Mouse (Mus musculus): Measurements from ENCODE around the gene Ccm2l. TPM values are rescaled to one million over a fixed set of nuclear protein-coding genes. Genes with fewer than 3 reads are reported as not detected.
A peak's percentile ranks its signal among the peaks of the same experiment; 100 is the strongest.

Gene Ccm2l
- polyA plus RNA-seq, 1 experiment from 2014 or later = 2.5 TPM

DNA sequence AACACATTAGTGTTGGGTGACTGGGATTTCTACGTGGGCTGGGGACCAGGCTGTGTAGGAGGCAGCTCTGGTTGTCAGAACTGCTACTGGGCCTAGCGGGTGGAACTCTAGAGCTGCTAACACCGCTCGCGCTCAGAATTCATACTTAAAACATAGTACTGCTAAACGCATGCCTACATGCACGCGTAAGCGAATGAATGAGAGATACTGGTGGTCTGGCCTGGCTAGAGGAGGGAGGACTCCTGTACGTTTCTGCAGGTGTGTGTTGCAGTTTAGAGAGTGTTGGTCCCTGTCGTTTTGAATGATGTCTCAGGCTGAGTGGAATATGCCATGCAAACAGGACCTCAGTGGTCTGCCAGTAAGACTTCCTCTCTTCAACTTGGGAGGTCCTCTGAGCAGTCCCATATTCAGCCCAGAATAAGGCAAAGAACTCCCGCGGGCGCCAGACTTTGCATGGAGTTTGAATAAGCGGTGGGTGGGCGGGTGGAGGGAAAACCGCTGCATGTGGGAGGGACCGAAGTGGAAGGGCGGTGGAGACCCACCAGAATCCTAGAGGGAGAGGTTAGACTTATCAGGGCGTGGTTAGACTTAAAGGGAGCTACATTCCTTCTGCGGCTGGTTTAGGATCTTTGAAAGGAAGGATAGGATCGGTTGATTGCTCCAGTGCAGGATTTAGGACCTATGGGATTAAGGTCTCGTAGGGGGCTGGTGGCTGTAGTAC, 41.5 kb downstream of the Ccm2l start:
- ATAC-seq (ENCODE audit: insufficient number of reproducible peaks, insufficient read depth, low FRiP score, low TSS enrichment, low read depth) = no peak; the same call in 1 of the 2 replicates
- H3K9ac ChIP-seq (replicated peaks) = no peak overlapping the region
- H3K27me3 ChIP-seq = peaks cover 75% of the 10 kb centered on the region
- H3K4me1 ChIP-seq (replicated peaks) = peaks cover 18% of the 10 kb centered on the region
- peak overlapping the region; percentile 46; the same call in 1 of the 2 replicates for H3K4me3 ChIP-seq (replicated peaks)
- no peaks in the 10 kb centered on the region for H3K9me3 ChIP-seq
- 34% methylated on average over 23 of the region's 23 CpGs for WGBS
- no peaks in the 10 kb centered on the region for H3K36me3 ChIP-seq
- peak overlapping the region; percentile 71 for H3K4me2 ChIP-seq
- H3K27ac ChIP-seq = no peak overlapping the region

DNA sequence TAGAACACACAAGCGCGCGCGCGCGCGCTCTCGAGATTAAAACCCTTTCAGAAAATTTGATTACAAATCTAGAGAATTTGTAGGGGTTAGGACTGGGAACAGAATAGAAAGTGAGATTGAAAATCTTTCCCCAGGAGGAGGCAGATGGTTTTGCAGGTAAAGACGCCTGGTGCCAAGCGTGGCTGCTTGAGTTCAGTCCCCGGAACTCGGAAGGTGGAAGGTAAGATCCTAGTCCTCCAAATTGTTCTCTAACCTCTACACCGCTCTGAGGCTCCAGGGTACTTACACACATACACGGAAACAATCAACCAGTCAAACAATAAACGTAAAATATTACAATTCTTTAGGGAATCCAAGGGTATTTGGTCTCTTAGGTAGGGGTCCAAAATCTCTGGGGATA, 42.0 kb downstream of the Ccm2l start:
- H3K27me3 ChIP-seq = peaks cover 81% of the 10 kb centered on the region
- peaks cover 18% of the 10 kb centered on the region for H3K4me1 ChIP-seq (replicated peaks)
- ATAC-seq (ENCODE audit: insufficient number of reproducible peaks, insufficient read depth, low FRiP score, low TSS enrichment, low read depth) = no peak
- WGBS = 1% methylated on average over 15 of the region's 15 CpGs
- H3K4me2 ChIP-seq = peak overlapping the region; percentile 71
- H3K4me3 ChIP-seq (replicated peaks) = peak overlapping the region; percentile 46
- no peaks in the 10 kb centered on the region for H3K36me3 ChIP-seq
- H3K9ac ChIP-seq (replicated peaks) = no peak overlapping the region
- no peak overlapping the region for H3K27ac ChIP-seq
- H3K9me3 ChIP-seq = no peaks in the 10 kb centered on the region

- peaks cover 18% of the 10 kb centered on the region for H3K4me1 ChIP-seq (replicated peaks)
- no peak within 1 kb of the TSS for H3K27ac ChIP-seq
- H3K4me3 ChIP-seq (replicated peaks) = peak within 1 kb of the TSS; percentile 46
- ATAC-seq (ENCODE audit: insufficient number of reproducible peaks, insufficient read depth, low FRiP score, low TSS enrichment, low read depth) = 0 out of 2 replicates have a peak, but pooled peaks have one; percentile 28
- 3% methylated on average over 52 of the region's 52 CpGs for WGBS
- no peaks in the 10 kb centered on the region for H3K9me3 ChIP-seq
- H3K27me3 ChIP-seq = peaks cover 86% of the 10 kb centered on the region
- no peaks in the 10 kb centered on the region for H3K36me3 ChIP-seq
- peak within 1 kb of the TSS; percentile 71 for H3K4me2 ChIP-seq
- no peak within 1 kb of the TSS; the same call in 1 of the 2 replicates for H3K9ac ChIP-seq (replicated peaks)
Observed at GRCm38 (mm10) chr2:153108313-153109264, 42.8 kb downstream of the Ccm2l start, which contains the start of gene Hck. Gene Hck (plus strand): TSS chr2:153108468.

GRCm38 (mm10) chr2:153109596-153109995, 43.8 kb downstream of the Ccm2l start:
- 66% methylated on average over 7 of the region's 7 CpGs for WGBS
- no peaks in the 10 kb centered on the region for H3K36me3 ChIP-seq
- no peaks in the 10 kb centered on the region for H3K9me3 ChIP-seq
- H3K4me1 ChIP-seq (replicated peaks) = peaks cover 18% of the 10 kb centered on the region
- H3K9ac ChIP-seq (replicated peaks) = no peak overlapping the region
- no peak overlapping the region for H3K4me3 ChIP-seq (replicated peaks)
- peak overlapping the region; percentile 71; the same call in 1 of the 2 replicates for H3K4me2 ChIP-seq
- ATAC-seq (ENCODE audit: insufficient number of reproducible peaks, insufficient read depth, low FRiP score, low TSS enrichment, low read depth) = no peak
- no peak overlapping the region for H3K27ac ChIP-seq
- H3K27me3 ChIP-seq = peaks cover 84% of the 10 kb centered on the region

DNA sequence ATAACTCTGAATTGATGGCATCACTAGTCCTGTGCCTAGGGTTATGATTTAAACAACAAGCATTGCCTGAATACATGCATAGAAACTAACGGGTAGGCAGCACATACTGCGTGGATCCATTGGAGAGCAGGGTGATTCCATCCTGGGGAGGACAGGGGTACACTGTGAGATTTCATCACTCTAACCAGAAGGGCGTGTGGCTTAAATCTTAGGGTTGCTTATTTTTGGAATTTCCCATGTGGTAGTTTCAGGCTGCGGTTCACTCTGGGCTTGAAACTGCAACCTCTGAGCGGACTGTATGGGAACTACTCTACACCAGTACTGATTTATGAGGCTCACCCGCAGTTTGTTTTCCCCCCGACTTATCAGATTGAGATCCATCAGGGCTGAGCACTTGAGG, 45.5 kb downstream of the Ccm2l start:
- no peaks in the 10 kb centered on the region for H3K36me3 ChIP-seq
- H3K4me3 ChIP-seq (replicated peaks) = no peak overlapping the region
- H3K27ac ChIP-seq = no peak overlapping the region
- H3K9ac ChIP-seq (replicated peaks) = no peak overlapping the region
- ATAC-seq (ENCODE audit: insufficient number of reproducible peaks, insufficient read depth, low FRiP score, low TSS enrichment, low read depth) = no peak
- peaks cover 18% of the 10 kb centered on the region for H3K4me1 ChIP-seq (replicated peaks)
- H3K9me3 ChIP-seq = no peaks in the 10 kb centered on the region
- H3K4me2 ChIP-seq = no peak overlapping the region
- H3K27me3 ChIP-seq = peaks cover 68% of the 10 kb centered on the region
- 85% methylated on average over 7 of the region's 7 CpGs for WGBS

- no peak overlapping the region for H3K27ac ChIP-seq
- no peaks in the 10 kb centered on the region for H3K9me3 ChIP-seq
- no peak overlapping the region for H3K9ac ChIP-seq (replicated peaks)
- no peak overlapping the region for H3K4me3 ChIP-seq (replicated peaks)
- no peaks in the 10 kb centered on the region for H3K36me3 ChIP-seq
- ATAC-seq (ENCODE audit: insufficient number of reproducible peaks, insufficient read depth, low FRiP score, low TSS enrichment, low read depth) = no peak
- H3K27me3 ChIP-seq = peaks cover 24% of the 10 kb centered on the region
- no peak overlapping the region for H3K4me2 ChIP-seq
- H3K4me1 ChIP-seq (replicated peaks) = no peaks in the 10 kb centered on the region
- WGBS = 83% methylated on average over 4 of the region's 4 CpGs
Observed at GRCm38 (mm10) chr2:153115679-153116081, 49.9 kb downstream of the Ccm2l start.

GRCm38 (mm10) chr2:153117051-153117486, 51.3 kb downstream of the Ccm2l start:
- Histone ChIP-seq H3K9ac (replicated peaks) (no peak overlapping the region), H3K4me3 (replicated peaks) (no peak overlapping the region), H3K27ac (no peak overlapping the region), H3K27me3 (peaks cover 11% of the 10 kb centered on the region; the same call in 1 of the 2 replicates), H3K4me2 (no peak overlapping the region), H3K9me3 (no peaks in the 10 kb centered on the region), H3K4me1 (replicated peaks) (no peaks in the 10 kb centered on the region), H3K36me3 (no peaks in the 10 kb centered on the region)
- no peak for ATAC-seq (ENCODE audit: insufficient number of reproducible peaks, insufficient read depth, low FRiP score, low TSS enrichment, low read depth)
- 77% methylated on average over 7 of the region's 7 CpGs for WGBS

- H3K27me3 ChIP-seq = no peaks in the 10 kb centered on the region
- H3K4me2 ChIP-seq = no peak overlapping the region
- WGBS = 88% methylated on average over 6 of the region's 6 CpGs
- no peaks in the 10 kb centered on the region for H3K36me3 ChIP-seq
- H3K9ac ChIP-seq (replicated peaks) = no peak overlapping the region
- no peak overlapping the region for H3K4me3 ChIP-seq (replicated peaks)
- ATAC-seq (ENCODE audit: insufficient number of reproducible peaks, insufficient read depth, low FRiP score, low TSS enrichment, low read depth) = no peak
- no peaks in the 10 kb centered on the region for H3K9me3 ChIP-seq
- H3K4me1 ChIP-seq (replicated peaks) = no peaks in the 10 kb centered on the region
- no peak overlapping the region for H3K27ac ChIP-seq
Observed at GRCm38 (mm10) chr2:153119488-153119887, 53.7 kb downstream of the Ccm2l start.

DNA sequence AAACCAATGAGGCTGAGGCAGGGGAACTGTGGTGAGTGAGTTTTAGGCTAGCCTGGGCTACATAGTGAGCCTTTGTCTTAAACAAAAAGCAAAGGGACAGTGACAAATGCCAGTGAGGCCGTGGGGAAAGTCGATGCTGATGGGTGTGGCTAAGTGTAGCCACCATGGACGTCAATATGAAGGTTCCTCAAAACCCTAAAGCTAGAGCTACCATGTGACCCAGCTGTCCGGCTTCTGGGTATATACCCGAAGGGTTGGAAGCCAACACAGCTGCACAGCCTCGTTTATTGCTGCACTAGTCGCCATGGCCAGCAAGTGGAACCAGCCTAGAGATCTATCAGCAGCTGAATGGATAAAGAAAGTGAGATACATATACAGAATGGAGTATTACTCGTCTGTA, 54.4 kb downstream of the Ccm2l start:
- no peak overlapping the region for H3K27ac ChIP-seq
- no peak overlapping the region for H3K9ac ChIP-seq (replicated peaks)
- H3K36me3 ChIP-seq = no peaks in the 10 kb centered on the region
- 70% methylated on average over 8 of the region's 8 CpGs for WGBS
- H3K27me3 ChIP-seq = peaks cover 2% of the 10 kb centered on the region; the same call in 1 of the 2 replicates
- H3K4me1 ChIP-seq (replicated peaks) = no peaks in the 10 kb centered on the region
- ATAC-seq (ENCODE audit: insufficient number of reproducible peaks, insufficient read depth, low FRiP score, low TSS enrichment, low read depth) = no peak
- no peak overlapping the region for H3K4me2 ChIP-seq
- H3K4me3 ChIP-seq (replicated peaks) = no peak overlapping the region
- no peaks in the 10 kb centered on the region for H3K9me3 ChIP-seq

GRCm38 (mm10) chr2:153121821-153122615, 56.3 kb downstream of the Ccm2l start:
- Histone ChIP-seq H3K4me1 (replicated peaks) (no peaks in the 10 kb centered on the region), H3K9ac (replicated peaks) (no peak overlapping the region), H3K9me3 (no peaks in the 10 kb centered on the region), H3K27me3 (peaks cover 3% of the 10 kb centered on the region; the same call in 1 of the 2 replicates), H3K4me2 (no peak overlapping the region), H3K4me3 (replicated peaks) (no peak overlapping the region), H3K27ac (no peak overlapping the region), H3K36me3 (no peaks in the 10 kb centered on the region)
- WGBS = 80% methylated on average over 8 of the region's 8 CpGs
- ATAC-seq (ENCODE audit: insufficient number of reproducible peaks, insufficient read depth, low FRiP score, low TSS enrichment, low read depth) = no peak

Measured in limb, embryonic 12.5 days (tissue).